Mouse (Mus musculus): Measurements from ENCODE around the gene Klhl22. TPM values are rescaled to one million over a fixed set of nuclear protein-coding genes. Genes with fewer than 3 reads are reported as not detected.

Klhl22 gene
- polyA plus RNA-seq, 1 experiment from 2014 or later: 69.8 TPM

DNA sequence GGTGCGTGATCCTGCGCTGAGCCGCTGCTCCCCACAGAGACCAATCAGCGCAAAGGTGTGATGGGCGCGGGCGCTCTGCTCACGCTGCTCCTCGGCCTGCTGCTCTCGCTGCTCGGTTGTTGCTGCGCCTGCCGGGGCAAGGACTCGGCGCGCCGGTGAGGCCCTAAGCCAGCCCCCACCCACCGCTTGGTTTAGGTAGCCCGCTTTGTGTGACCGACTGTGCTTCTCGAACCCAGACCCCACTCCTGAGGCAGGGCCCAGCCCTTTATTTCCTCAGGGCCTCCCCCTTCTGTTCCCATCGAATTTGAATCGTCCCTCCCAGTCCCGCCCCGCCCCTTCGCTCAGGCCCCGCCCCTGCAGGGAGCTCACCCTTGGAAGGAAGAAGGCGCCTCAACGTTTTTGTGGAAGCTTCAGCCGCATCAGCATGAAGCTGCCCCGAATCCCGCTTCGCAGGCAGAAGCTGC, 45.1 kb downstream of the Klhl22 start:
- Histone ChIP-seq H3K9ac (replicated peaks; ENCODE audit: low read length) (peak overlapping the region; percentile 34; the same call in 1 of the 2 replicates), H3K27ac (ENCODE audit: low read length) (no peak overlapping the region), H3K9me3 (ENCODE audit: low read length) (no peaks in the 10 kb centered on the region), H3K4me2 (replicated peaks; ENCODE audit: low read depth, low read length) (peak overlapping the region; percentile 62), H3K4me1 (ENCODE audit: insufficient read depth, low read length) (peaks cover 69% of the 10 kb centered on the region), H3K36me3 (ENCODE audit: insufficient read depth, low read length) (0 out of 2 replicates have a peak, but pooled peaks cover 5% of the 10 kb centered on the region), H3K27me3 (ENCODE audit: insufficient read depth, low read length) (peaks cover 67% of the 10 kb centered on the region), H3K4me3 (ENCODE audit: low read length) (peak overlapping the region; percentile 42)
- ATAC-seq (ENCODE audit: low FRiP score, low TSS enrichment): peak; percentile 15; the same call in 1 of the 2 replicates
- WGBS: 7% methylated on average over 33 of the region's 33 CpGs

DNA sequence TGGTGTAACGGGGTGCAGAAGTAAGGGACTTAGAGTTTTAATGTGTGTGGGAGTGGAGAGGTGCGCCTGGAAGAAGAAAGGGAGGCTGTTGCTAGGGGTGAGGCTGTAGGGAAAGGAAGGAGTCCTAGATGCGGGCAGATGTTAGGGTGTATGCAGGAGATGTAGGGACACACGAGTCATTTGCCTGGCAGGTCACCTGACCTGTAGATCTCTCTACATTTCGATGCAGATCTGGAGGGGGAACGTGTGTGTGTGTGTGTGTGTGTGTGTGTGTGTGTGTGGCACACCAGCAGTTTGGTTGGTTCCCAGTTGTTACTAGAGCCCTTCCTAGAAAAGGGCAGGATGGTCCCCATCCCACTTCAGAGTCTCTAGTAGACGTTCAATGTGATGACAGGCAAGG, 45.6 kb downstream of the Klhl22 start:
- peak overlapping the region; percentile 42 for H3K4me3 ChIP-seq (ENCODE audit: low read length)
- H3K9ac ChIP-seq (replicated peaks; ENCODE audit: low read length): 0 out of 2 replicates have a peak overlapping the region, but pooled peaks have one; percentile 34

DNA sequence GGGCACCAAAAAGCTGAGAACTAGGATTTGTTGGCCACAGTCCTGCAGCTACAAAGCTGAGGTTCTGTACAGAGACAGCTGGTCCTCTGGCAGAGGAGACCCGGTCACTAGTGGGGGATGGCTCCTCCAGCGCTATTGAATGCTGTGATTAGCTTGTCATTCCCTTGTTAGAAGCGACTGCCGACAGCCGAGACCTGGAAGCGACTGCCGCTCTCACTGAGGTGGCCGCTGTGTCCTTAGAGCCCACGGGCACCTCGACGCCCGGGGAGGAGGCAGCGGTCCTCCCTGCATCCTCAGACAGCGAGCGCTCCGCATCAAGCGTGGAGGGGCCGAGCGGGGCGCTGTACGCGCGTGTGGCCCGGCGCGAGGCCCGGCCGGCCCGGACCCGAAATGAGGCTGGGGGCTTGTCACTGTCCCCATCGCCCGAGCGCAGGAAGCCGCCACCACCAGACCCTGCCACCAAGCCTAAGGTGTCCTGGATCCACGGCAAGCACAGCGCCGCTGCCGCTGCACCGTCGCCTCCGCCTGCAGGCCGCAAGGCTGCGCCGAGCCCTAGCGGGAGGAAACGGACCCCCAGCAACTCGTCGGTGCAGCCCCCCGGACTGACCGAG, 47.3 kb downstream of the Klhl22 start:
- Histone ChIP-seq H3K9ac (replicated peaks; ENCODE audit: low read length) (peak overlapping the region; percentile 53), H3K4me3 (ENCODE audit: low read length) (peak overlapping the region; percentile 45), H3K27me3 (ENCODE audit: insufficient read depth, low read length) (peaks cover 53% of the 10 kb centered on the region), H3K4me2 (replicated peaks; ENCODE audit: low read depth, low read length) (peak overlapping the region; percentile 71), H3K27ac (ENCODE audit: low read length) (no peak overlapping the region), H3K36me3 (ENCODE audit: insufficient read depth, low read length) (0 out of 2 replicates have a peak, but pooled peaks cover 5% of the 10 kb centered on the region), H3K9me3 (ENCODE audit: low read length) (no peaks in the 10 kb centered on the region), H3K4me1 (ENCODE audit: insufficient read depth, low read length) (peaks cover 67% of the 10 kb centered on the region)
- 5% methylated on average over 47 of the region's 50 CpGs for WGBS
- no peak for ATAC-seq (ENCODE audit: low FRiP score, low TSS enrichment)

More for the DNA sequence above, 45.6 kb downstream of the Klhl22 start:
- no peak overlapping the region for H3K27ac ChIP-seq (ENCODE audit: low read length)
- H3K9me3 ChIP-seq (ENCODE audit: low read length): no peaks in the 10 kb centered on the region
- peaks cover 62% of the 10 kb centered on the region for H3K27me3 ChIP-seq (ENCODE audit: insufficient read depth, low read length)
- 21% methylated on average over 7 of the region's 7 CpGs for WGBS
- H3K4me2 ChIP-seq (replicated peaks; ENCODE audit: low read depth, low read length): peak overlapping the region; percentile 62
- ATAC-seq (ENCODE audit: low FRiP score, low TSS enrichment): no peak
- H3K4me1 ChIP-seq (ENCODE audit: insufficient read depth, low read length): peaks cover 69% of the 10 kb centered on the region
- 0 out of 2 replicates have a peak, but pooled peaks cover 5% of the 10 kb centered on the region for H3K36me3 ChIP-seq (ENCODE audit: insufficient read depth, low read length)

DNA sequence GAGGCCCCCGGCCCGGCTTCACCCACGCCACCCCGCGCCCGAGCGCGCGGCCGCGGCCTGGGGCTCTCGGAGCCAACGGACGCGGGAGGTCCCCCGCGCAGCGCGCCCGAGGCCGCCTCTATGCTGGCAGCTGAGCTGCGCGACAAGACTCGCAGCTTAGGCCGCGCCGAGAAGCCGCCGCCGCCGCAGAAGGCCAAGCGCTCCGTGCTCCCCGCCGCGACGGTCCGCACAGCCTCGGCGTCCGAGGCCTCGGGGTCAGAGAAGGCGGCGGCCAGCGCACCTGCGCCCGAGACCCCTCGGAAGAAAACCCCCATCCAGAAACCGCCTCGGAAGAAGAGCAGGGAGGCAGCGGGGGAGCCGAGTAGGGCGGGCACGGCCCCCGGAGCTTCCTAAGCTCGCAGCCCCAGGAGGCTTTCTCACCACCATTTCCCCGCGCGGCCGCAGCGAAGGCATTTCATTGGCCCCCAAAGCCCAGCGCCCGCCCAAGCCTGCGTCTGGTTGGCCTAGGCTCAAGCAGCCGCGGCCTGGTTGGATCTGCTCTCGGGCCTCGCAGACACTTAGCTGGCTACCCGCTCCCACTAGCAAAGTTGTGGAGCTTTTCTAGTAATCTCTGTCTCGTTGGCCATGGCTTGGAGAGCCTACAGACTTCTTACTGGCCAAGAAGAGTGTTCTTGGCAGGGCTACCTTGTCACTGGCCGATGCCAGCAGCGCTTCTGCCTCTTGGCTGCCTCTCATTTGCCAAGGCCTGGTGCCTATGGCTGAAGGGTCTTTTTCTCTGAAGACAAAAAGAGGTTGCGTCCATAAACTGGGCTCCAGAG, 48.0 kb downstream of the Klhl22 start:
- H3K9ac ChIP-seq (replicated peaks; ENCODE audit: low read length): peak overlapping the region; percentile 53
- peaks cover 61% of the 10 kb centered on the region for H3K4me1 ChIP-seq (ENCODE audit: insufficient read depth, low read length)
- H3K27ac ChIP-seq (ENCODE audit: low read length): 0 out of 2 replicates have a peak overlapping the region, but pooled peaks have one; percentile 40
- H3K4me3 ChIP-seq (ENCODE audit: low read length): peak overlapping the region; percentile 45
- no peaks in the 10 kb centered on the region for H3K9me3 ChIP-seq (ENCODE audit: low read length)
- H3K36me3 ChIP-seq (ENCODE audit: insufficient read depth, low read length): 0 out of 2 replicates have a peak, but pooled peaks cover 5% of the 10 kb centered on the region
- H3K4me2 ChIP-seq (replicated peaks; ENCODE audit: low read depth, low read length): peak overlapping the region; percentile 71
- 8% methylated on average over 72 of the region's 73 CpGs for WGBS
- H3K27me3 ChIP-seq (ENCODE audit: insufficient read depth, low read length): peaks cover 46% of the 10 kb centered on the region
- peak; percentile 79 for ATAC-seq (ENCODE audit: low FRiP score, low TSS enrichment)

DNA sequence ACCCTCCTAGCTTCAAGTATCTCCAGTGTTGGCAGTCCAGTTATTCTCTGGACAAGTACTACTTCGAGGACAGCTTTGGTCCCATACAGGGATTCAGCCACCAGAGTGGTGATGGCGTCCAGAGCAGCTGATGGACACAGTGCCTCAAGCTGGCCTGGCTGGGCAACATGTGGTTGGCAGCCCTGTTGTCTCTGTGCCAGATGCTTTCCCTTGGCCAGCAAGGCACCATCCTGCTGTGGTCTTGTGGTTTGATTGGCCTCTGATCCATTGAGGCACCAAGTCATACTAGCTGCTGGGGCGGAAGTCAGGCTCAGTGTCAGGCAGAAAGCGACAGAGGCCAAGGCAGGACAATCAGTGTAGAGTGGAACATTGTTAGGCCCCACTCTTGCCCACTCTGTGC, 49.7 kb downstream of the Klhl22 start:
- H3K4me1 ChIP-seq (ENCODE audit: insufficient read depth, low read length): peaks cover 45% of the 10 kb centered on the region
- WGBS: 87% methylated on average over 4 of the region's 4 CpGs
- H3K27me3 ChIP-seq (ENCODE audit: insufficient read depth, low read length): peaks cover 32% of the 10 kb centered on the region
- ATAC-seq (ENCODE audit: low FRiP score, low TSS enrichment): no peak
- H3K4me2 ChIP-seq (replicated peaks; ENCODE audit: low read depth, low read length): no peak overlapping the region
- peak overlapping the region; percentile 8; the same call in 1 of the 2 replicates for H3K27ac ChIP-seq (ENCODE audit: low read length)
- H3K9me3 ChIP-seq (ENCODE audit: low read length): no peaks in the 10 kb centered on the region
- H3K9ac ChIP-seq (replicated peaks; ENCODE audit: low read length): no peak overlapping the region
- no peak overlapping the region for H3K4me3 ChIP-seq (ENCODE audit: low read length)
- H3K36me3 ChIP-seq (ENCODE audit: insufficient read depth, low read length): no peaks in the 10 kb centered on the region

DNA sequence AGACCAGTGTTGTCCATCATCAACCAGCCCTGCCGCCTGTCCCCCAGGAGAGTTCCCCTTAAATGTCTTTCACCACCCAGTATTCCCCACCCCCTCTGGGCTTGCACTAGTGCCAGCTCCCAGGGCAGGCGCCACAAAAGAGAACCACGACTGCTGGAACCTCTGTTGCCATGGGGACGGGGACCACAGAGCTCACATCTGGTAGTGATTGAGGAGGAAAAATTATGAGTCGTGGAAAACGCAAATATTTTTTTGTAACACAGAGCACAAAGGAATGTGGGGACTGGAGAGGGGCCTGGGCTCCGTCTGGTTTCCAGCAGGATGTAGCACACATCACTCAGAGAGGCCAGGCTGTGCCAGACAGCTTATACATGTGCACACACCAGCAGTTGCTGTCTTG, 50.3 kb downstream of the Klhl22 start:
- no peak overlapping the region for H3K9ac ChIP-seq (replicated peaks; ENCODE audit: low read length)
- peak overlapping the region; percentile 8; the same call in 1 of the 2 replicates for H3K27ac ChIP-seq (ENCODE audit: low read length)
- peaks cover 39% of the 10 kb centered on the region for H3K4me1 ChIP-seq (ENCODE audit: insufficient read depth, low read length)
- 26% methylated on average over 7 of the region's 7 CpGs for WGBS
- H3K36me3 ChIP-seq (ENCODE audit: insufficient read depth, low read length): no peaks in the 10 kb centered on the region
- no peak overlapping the region for H3K4me2 ChIP-seq (replicated peaks; ENCODE audit: low read depth, low read length)
- no peak for ATAC-seq (ENCODE audit: low FRiP score, low TSS enrichment)
- H3K4me3 ChIP-seq (ENCODE audit: low read length): no peak overlapping the region
- H3K27me3 ChIP-seq (ENCODE audit: insufficient read depth, low read length): peaks cover 31% of the 10 kb centered on the region
- H3K9me3 ChIP-seq (ENCODE audit: low read length): no peaks in the 10 kb centered on the region

DNA sequence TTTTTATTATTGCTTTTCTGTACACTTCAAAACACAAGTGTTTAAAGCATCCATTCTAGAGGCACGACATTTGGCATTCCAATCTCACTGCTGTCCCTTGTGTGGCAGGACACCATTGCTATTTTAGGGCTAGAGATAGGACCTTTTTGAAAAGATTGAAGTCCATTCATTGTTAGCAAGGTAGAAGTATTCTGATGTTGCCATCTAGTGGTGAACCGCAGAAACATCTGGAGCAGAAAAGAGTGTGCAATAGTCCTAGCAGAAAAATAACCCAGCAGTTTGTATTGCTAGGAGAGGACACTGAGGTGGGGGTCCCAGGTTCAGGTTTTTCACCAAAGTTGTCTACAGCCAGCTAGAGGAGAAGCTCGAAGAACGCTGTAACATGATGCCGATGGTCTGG, 52.7 kb downstream of the Klhl22 start:
- ATAC-seq (ENCODE audit: low FRiP score, low TSS enrichment): no peak
- Histone ChIP-seq H3K27ac (ENCODE audit: low read length) (no peak overlapping the region), H3K4me1 (ENCODE audit: insufficient read depth, low read length) (peaks cover 27% of the 10 kb centered on the region), H3K9ac (replicated peaks; ENCODE audit: low read length) (no peak overlapping the region), H3K4me2 (replicated peaks; ENCODE audit: low read depth, low read length) (no peak overlapping the region), H3K9me3 (ENCODE audit: low read length) (no peaks in the 10 kb centered on the region), H3K36me3 (ENCODE audit: insufficient read depth, low read length) (no peaks in the 10 kb centered on the region), H3K4me3 (ENCODE audit: low read length) (no peak overlapping the region), H3K27me3 (ENCODE audit: insufficient read depth, low read length) (peaks cover 23% of the 10 kb centered on the region)
- 6% methylated on average over 5 of the region's 5 CpGs for WGBS

DNA sequence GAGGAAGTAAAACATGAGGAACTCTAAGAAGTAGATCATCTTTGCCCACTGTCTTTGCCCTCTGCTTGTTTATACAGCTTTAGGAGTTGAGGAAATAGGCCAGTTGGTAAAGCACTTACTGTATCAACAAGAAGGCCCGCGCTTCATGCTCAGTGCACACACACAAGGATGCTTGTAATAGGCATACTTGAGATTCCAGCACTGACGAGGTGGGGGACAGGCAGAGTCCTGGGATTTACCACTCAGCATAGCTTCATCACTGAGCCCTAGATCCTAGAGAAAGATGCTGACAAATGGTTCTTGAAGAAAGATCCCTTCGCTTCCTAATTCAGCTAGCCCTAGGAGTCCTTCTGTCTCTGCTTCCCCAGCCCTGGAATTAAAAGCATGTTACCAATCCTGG, 53.8 kb downstream of the Klhl22 start:
- Histone ChIP-seq H3K9me3 (ENCODE audit: low read length) (no peaks in the 10 kb centered on the region), H3K4me2 (replicated peaks; ENCODE audit: low read depth, low read length) (no peak overlapping the region), H3K4me3 (ENCODE audit: low read length) (no peak overlapping the region), H3K27ac (ENCODE audit: low read length) (no peak overlapping the region), H3K9ac (replicated peaks; ENCODE audit: low read length) (no peak overlapping the region), H3K27me3 (ENCODE audit: insufficient read depth, low read length) (peaks cover 23% of the 10 kb centered on the region), H3K36me3 (ENCODE audit: insufficient read depth, low read length) (no peaks in the 10 kb centered on the region), H3K4me1 (ENCODE audit: insufficient read depth, low read length) (peaks cover 18% of the 10 kb centered on the region)
- 40% methylated on average over 4 of the region's 4 CpGs for WGBS
- ATAC-seq (ENCODE audit: low FRiP score, low TSS enrichment): no peak

DNA sequence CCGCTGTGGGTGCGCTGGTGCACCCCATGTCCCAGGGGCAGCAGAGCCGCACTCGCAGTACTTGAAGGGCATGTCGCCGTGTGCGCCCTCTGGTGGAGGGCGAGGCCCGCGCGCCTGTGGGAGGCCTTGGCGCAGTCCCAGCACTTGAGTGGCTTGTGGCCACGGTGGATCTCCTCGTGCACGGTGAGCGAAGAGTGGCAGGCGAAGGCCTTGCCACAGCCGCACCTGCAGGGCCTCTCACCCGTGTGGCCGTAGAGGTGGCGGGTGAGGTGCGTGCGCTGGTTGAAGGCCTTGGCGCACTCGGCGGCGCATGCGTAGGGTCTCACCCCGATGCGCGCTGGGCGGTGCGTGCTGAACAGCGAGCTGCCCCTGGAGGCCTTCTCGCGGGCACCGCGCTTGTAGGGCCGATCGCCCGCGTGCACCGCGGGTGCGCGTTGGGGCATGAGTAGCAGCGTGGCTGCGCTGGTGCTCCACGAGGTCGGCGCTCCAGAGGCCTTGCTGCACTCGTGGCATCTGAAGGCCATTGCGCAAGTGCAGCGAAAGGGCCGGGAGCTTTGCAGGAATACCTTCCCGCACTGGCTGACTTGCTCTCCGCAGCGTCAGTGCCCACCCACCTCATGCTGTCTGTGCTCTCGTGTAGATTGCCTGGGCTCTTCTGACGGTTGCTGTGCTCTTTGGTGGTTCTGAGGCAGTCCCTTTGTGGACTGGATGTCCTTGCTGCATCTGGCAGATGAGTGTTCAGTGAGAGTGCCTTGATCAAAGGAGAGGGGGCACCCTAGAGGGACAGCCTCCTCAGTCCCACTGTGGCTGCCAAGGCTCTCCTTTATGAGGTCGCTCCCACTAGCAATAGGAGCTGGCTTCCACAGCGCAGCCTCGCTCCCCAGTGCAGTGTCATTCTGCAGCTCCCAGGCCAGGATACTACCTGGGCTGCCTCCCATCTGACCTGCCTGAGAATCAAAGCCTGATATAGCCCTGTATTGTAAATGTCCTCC, 56.3 kb downstream of the Klhl22 start:
- Histone ChIP-seq H3K27me3 (ENCODE audit: insufficient read depth, low read length) (peaks cover 23% of the 10 kb centered on the region), H3K27ac (ENCODE audit: low read length) (no peak overlapping the region), H3K4me1 (ENCODE audit: insufficient read depth, low read length) (peaks cover 10% of the 10 kb centered on the region), H3K4me3 (ENCODE audit: low read length) (peak overlapping the region; percentile 56), H3K9ac (replicated peaks; ENCODE audit: low read length) (peak overlapping the region; percentile 77), H3K4me2 (replicated peaks; ENCODE audit: low read depth, low read length) (peak overlapping the region; percentile 82), H3K9me3 (ENCODE audit: low read length) (no peaks in the 10 kb centered on the region), H3K36me3 (ENCODE audit: insufficient read depth, low read length) (no peaks in the 10 kb centered on the region)
- 2% methylated on average over 63 of the region's 63 CpGs for WGBS
- ATAC-seq (ENCODE audit: low FRiP score, low TSS enrichment): peak; percentile 82

Data from kidney, embryonic 16.5 days (tissue).